Mouse (Mus musculus): Measurements from ENCODE around the gene Hypk.

- TF ChIP-seq ZC3H11A (IDR thresholded peaks at IDR 0.05; ENCODE audit: low read depth, low read length) (no peak), CTCF (IDR thresholded peaks at IDR 0.05 in 2 of 3, conservative IDR thresholded peaks at IDR 0.05 in 1 of 3; ENCODE audit: control insufficient read depth in 1 of 3, insufficient read depth in 1 of 3, low read depth in 2 of 3, low read length in 3 of 3, poor library complexity in 1 of 3, severe bottlenecking in 1 of 3) (no peak), TBP (IDR thresholded peaks at IDR 0.05; ENCODE audit: low read depth, low read length) (no peak), E2F4 (IDR thresholded peaks at IDR 0.05; ENCODE audit: borderline replicate concordance, low read depth, low read length) (no peak), CHD1 (IDR thresholded peaks at IDR 0.05; ENCODE audit: low read depth, low read length) (no peak), POLR2A (IDR thresholded peaks at IDR 0.05; ENCODE audit: control insufficient read depth in 1 of 2, insufficient read depth in 1 of 2, low read depth in 1 of 2, low read length in 2 of 2, poor library complexity in 1 of 2) (0 out of 4 replicates have a peak, but pooled peaks of 1 of the 2 experiments have one; percentile 30), UBTF (IDR thresholded peaks at IDR 0.05; ENCODE audit: borderline replicate concordance, insufficient read depth, low read depth, low read length) (no peak), GATA1 (IDR thresholded peaks at IDR 0.05; ENCODE audit: low read depth, low read length) (no peak), ZMIZ1 (IDR thresholded peaks at IDR 0.05; ENCODE audit: low read depth, low read length) (no peak), TAL1 (IDR thresholded peaks at IDR 0.05; ENCODE audit: low read length) (no peak), MEF2A (IDR thresholded peaks at IDR 0.05; ENCODE audit: extremely low read depth, insufficient replicate concordance, low read depth, low read length, poor library complexity, severe bottlenecking) (no peak)
Observed at GRCm38 (mm10) chr2:121474180-121474535, 21.1 kb downstream of the Hypk start.
